Mouse (Mus musculus) right cerebral cortex, postnatal 14 days (tissue): ENCODE results near the gene Gpx1.
"Not testable (repeated sequence)": the region's sequence is repeated elsewhere in the genome, so short reads cannot be mapped to it uniquely, and the experiment has no call there.

ENCODE experiments used
- DNase-seq: peaks from one replicate; pipeline ENCODE4 v3.0.0; 2022

Gpx1 gene

DNA sequence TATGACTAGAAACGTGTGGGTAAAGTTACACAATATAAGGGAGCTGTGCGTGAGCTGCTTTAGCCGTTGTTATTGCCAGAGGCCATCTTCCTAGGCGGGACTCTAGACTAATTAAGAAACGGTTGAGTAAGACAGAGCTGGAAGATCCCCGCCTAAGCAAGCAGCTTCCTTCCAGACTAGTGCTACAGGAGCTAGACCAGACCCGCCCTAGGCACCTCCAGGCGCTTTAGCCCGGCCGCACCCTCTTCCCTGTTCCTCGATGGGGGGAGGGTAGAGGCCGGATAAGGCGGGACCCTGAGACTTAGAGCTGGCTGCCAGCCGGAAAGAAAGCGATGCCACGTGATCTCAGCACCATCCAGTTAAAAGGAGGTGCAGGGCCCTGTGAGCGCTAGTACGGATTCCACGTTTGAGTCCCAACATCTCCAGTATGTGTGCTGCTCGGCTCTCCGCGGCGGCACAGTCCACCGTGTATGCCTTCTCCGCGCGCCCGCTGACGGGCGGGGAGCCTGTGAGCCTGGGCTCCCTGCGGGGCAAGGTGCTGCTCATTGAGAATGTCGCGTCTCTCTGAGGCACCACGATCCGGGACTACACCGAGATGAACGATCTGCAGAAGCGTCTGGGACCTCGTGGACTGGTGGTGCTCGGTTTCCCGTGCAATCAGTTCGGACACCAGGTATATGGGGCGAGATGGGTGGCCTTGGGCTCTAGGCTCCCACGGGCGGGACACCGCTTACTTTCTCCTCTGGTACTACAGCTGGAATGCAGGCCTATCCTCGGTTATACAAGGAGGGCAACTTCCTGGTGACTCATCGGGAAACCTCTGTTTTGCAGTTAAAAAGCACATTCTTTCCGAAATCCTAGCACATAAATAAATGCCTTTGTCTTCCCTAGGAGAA, at the start of gene Gpx1:
TSS of gene Gpx1 (plus strand) at position 18 of the 896 bp plus-strand sequence.
- DNase-seq, result peak; percentile 78

DNA sequence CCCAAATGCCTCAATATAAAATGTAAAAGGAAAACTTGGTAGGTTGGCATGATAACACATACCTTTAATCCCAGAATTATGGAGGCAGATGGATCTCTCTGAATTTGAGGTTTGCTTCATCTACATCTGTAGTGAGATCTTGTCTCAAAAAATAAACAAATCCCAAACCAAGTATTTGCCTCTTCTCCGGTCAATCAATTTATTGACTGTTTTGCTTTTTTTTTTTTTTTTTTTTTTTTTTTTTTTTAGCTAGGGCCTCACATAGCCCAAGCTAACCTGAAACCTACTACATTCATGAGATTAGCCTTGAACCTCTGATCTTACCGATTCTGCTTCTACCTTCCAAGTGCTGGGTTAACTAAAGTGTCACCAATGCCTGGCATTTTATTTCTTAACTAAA, 49.4 kb upstream of the Gpx1 start:
- no peak for DNase-seq

DNA sequence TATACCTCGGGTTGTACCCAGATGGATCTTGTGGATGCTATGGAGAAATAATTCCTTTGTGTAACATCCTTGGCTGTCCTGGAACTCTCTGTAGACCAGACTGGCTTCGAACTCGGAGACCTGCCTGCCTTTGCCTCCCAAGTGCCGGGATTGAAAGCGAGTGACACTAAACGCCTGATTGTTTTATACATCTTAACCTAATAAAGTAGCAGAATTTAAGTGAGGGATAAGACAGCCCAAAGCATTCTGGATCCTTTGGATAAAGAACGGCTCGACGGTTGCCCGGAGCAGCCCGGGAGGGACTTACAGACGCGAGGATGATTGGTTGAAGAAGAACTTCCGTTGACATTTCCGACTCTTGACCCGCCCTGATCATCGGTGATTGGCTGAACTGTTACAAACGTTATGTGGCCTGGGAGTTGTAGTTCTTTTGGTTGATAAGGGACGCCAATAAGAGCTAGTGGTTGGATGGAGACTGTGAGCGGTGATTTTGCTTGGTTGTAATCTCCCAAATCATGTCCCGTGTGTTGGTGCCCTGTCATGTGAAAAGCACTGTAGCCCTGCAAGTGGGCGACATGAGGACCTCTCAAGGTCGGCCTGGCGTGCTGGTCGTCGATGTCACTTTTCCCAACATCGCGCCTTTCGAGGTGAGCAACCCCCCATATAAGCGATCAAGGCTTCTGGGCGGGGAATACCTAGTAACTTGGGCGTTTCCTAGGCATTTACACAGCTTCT, 48.5 kb upstream of the Gpx1 start, which contains the start of gene Nicn1:
TSS of gene Nicn1 (plus strand) at position 414 of the 735 bp plus-strand sequence.
- DNase-seq, result peak; percentile 86

DNA sequence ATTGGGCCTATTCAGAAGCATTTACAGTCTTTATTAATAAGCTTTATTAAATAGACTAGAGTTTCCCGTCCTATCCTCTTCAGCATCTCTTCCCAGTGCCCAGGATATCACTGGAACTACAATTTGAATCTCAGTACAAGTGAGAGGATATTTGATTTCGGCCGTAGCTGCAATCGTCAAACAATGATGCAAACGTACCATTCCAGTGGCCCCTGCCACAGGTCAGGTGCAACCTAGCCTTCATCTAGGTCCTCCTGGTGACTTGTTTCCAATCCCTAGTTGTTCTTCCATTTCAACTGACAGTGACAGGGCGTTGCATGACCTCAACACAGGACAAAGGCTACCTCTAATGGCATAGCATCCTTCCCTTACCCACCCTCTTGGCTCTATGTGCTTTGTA, 47.9 kb upstream of the Gpx1 start:
- no peak for DNase-seq

DNA sequence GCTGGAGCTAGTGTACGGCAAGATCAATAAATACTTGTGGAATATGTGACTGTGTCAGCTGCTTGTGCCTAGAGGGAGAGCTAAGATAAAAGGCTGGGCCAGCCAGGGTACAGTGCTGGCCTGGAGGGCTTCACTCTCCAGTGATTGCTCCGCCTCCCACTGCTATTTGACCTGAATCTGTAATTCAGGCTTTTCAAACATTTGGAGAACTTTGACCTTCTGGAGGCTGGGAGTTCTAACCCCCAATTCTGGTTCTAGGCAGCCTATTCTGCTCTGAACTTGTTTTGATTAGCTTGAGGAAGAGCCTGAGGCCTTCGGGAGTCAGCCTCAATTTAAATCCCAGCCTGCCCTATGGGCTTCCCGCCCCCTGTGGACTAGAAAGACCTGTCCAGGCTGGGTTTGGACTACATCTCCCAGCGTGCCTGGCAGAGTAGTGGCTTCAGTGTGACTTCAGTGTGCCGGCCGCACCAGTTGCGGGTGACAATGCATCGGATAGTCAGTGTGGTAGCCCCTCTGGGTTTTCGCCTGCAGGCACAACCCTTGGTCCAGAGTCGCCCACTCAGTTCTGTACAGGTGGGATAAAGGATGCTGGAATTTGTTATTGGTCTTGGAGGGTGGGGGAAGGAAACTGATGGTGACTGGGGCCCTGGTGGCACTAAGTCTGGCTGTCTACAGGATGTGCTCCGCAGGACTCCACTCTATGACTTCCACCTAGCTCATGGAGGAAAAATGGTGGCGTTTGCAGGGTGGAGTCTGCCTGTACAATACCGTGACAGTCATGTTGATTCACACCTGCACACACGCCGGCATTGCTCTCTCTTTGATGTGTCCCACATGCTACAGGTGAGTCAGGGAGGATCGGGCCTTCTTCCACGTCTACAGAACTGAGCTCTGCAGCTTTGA, 42.0 kb upstream of the Gpx1 start, which contains the start of gene Amt:
TSS of gene Amt (plus strand) at position 401 of the 903 bp plus-strand sequence.
- peak; percentile 23 for DNase-seq

DNA sequence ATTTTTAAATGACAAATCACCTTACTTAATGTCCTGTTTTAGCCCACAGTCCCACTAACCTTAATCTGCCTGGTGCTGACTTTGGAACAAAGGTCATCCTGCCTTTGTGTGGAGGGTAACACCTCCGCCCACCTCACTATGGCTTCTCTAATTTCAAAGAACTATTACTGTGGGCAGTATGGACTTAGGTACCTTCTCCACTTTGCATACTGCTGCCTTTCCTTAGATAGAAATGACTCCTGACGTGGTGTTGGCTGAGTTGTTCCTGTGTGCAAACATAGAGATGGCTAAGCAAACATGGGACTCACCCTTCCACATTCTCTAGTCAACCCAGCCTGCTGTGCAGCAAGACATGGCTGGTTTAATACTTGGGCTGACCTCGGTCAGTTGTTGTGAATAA, 36.9 kb upstream of the Gpx1 start:
- DNase-seq, result no peak

DNA sequence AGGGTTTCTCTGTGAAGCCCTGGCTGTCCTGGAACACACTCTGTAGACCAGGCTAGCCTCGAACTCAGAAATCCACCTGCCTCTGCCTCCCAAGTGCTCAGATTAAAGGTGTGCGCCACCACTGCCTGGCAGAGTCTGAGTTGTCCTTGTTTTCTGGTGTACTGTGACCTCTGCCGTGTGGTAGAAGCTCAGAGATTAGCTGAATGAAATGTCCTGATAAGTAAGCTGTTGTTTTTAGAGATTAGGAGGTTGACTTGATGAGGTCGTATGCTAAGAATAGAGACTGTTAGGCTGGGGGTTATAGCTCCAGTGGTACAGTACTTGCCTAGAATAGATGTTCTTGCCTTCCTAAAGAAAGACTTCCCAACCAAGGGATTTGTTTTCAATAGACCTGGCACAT, 34.0 kb upstream of the Gpx1 start:
- DNase-seq, result no peak

DNA sequence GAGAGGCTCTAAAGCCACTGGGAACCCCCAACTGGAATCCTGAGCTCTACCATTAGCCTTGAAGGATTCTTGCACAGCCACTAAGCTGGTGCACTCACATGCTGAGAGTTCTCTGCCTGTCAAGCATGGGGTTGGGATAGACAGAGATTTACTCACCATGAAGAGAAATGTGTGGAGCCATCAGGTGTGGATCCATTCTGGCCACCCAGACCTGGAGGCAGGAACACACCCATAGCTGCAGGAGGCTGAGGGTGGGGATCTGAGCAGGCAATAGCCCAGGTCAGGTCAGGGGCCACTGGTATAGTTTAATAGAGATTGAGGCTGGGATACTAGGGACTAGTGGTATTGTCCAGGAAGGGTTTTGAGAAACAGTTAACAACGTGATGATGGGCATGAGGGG, 33.5 kb upstream of the Gpx1 start:
- no peak for DNase-seq

DNA sequence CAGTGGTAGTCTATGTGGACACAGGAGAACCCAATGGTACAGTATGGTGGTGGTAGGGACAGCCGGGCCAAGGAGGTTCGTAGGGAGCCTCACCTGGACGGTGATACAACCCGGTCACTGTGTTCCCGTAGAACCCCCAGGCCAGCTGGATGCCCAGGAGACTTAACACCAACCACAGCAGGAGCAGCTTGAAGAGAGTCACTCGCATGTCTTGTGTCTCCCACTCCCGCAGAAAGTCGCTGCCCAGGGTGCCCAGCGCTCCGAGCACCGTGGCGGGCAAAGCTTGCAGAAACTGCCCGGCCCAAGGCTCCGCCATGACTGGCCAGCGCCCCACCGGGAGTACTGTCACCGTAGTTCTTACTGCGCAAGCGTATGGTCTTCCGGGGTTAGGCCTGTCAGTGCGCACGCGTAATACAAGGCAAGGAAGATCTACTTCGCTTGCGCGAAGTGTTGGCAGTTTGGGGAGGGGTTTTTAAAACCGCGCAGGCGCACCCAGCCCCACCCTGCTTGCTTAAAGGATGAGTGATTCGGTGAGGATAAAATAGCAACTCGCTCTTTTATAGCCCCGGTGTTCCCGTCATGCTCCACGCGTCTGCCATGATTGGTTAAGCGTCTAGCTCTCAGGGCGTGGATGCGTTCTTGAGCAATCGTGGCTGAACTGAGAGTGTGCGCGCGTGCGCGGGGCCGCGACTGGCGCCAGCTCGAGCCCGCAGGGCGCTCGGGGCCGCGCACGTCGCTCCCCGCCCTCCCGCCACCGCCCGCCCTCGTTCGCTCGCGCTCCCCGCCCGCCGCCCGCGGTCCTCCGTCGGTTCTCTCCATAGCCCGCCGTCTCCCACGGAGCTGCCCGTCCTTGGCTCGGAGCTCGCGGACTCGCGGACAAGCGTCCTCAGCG, 32.8 kb upstream of the Gpx1 start, which contains the start of the genes Rhoa and Tcta:
TSS of gene Rhoa (plus strand) at position 501 of the 892 bp plus-strand sequence.
TSS of gene Tcta (minus strand) at position 532 of the 892 bp plus-strand sequence.
- peak; percentile 96 for DNase-seq

DNA sequence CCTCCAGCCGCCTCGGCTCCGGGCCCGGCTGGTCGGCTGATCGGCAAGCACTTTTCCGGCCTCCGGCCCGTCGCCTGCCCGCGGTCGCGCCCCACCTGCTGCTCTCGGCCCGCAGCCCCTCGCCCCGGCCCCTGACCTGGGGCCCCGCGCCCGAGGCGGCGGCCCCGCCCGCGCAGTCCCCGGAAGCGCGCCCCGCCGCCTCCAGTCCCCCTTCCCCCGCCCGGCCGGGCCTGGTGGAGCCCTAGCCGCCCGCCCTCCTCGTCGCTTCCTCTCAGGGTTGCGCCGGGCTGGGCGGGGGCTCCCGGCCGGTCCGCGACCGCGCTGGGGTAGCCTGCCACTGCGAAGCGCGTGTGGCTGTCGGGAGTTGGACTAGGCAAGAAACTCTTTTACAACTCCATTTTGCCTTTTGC, 32.1 kb upstream of the Gpx1 start:
- DNase-seq, result peak; percentile 66

DNA sequence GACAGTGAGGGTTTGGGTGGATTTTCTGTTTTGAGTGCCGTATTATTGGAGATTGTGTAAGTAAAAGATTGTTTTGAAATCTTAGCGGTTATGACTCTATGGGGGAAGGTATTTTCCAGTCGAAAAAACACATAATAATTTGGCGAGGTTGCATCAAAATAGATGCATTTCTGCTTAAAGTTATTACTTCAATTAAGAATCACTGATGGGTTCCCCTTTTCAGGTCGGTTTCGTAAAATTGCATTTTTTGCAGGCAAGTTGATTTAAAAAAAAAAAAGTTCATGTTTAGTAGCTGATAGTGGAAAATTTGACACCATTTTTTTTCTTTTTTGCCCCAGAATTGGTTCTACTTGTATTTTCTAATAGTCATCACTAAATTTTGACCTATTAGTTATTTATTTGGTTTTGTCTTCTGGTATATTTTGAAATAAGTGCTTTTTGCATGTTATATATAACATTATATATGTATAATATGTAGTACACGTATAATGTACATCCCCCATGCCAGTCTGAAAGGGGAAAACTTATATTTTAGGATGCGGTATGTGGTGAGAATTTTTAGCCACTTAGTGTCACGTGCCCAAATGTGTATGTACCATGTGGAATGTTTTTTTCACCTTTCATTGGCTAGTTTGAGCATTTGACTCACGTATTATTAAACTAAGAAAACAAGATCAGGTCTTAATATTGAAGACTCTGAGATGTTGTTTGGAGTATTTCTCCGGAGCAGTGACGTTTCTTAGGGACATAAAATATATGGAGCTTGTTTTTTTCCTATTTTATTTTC, 31.5 kb upstream of the Gpx1 start:
- no peak for DNase-seq

DNA sequence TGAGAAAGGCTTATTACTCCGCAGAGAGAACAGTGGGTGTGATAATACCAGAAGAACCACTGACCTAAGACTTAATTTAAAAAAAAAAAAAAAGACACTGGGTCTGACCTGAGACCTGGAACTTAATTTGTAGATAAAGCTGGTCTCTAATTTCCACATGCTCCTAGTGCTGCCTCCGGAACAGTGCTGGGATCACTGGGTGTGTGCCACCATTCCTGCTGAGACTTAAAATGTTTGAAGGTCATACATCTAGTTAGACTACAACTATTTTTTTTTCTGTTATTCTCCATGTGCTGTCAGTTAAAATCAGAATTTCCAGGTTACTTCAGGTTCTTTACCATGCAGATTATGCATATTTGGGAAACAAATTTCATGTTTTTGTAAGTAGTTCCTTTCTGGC, 30.6 kb upstream of the Gpx1 start:
- no peak for DNase-seq

DNA sequence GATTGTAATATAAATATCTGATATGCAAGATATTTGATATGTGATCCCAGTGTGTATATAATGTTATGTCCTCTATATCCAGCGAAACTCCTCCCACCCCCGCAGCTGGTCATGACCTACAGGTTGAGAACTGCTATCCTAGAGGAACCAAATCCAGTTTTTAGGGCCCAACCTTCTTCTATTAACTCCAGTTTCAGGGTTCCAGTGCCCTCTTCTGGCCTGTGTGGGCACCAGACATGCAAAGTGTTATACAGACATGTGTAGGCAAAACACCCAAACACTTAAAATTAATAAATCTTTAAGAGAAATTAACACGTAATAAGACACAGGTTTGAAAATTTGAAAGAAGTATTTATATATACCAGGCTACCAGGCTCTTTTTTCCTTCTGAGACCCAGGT, 21.1 kb upstream of the Gpx1 start:
- DNase-seq, result no peak

DNA sequence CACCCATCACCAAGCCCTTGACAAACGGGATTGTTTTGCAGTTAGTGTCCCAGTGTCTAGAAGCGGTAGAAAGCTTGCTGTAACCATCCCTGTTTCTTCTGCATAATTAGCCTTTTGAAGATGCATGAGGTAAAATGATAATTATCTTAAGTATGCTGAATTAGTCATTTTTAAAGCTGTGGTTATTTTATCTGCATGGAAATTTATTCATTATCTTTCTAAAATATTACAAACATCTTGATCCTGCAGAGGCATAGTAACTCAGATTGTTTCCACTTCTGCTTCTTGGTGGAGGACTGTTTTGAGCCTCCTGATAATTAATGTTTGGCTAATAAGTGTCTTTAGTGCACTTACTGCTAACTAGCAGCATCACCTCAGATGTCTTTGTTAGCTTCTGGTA, 20.2 kb upstream of the Gpx1 start:
- DNase-seq, result no peak

DNA sequence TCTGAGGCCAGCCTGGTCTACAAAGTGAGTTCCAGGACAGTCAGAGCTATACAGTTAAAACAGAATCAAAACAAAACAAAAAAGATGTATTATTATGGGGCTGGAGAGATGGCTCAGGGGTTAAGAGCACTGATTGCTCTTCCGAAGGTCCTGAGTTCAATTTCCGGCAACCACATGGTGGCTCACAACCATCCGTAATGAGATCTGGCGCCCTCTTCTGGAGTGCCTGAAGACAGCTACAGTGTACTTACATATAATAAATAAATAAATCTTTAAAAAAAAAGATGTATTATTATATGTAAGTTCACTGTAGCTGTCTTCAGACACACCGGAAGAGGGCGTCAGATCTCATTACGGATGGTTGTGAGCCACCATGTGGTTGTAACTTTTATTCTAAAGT, 16.6 kb upstream of the Gpx1 start:
- not testable (repeated sequence) for DNase-seq

DNA sequence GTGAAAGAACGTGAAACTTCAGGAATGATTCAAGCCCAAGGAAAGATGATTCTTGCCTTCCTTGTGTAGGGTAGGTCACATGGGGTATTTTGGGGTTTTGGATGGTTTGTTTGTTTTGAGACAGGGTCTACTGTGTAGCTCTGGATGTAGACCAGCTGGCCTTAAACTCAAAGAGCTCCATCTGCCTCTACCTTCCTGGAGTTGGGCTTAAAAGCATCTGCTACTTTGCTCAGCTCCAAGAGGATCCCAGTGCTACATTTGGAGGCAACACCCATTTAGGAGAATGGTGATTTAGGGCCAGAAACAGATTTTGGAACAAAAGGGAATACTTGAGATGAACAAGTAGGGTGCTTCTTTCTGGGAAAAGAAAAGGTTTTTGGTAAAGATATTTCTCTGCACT, 13.9 kb upstream of the Gpx1 start:
- DNase-seq, result no peak

DNA sequence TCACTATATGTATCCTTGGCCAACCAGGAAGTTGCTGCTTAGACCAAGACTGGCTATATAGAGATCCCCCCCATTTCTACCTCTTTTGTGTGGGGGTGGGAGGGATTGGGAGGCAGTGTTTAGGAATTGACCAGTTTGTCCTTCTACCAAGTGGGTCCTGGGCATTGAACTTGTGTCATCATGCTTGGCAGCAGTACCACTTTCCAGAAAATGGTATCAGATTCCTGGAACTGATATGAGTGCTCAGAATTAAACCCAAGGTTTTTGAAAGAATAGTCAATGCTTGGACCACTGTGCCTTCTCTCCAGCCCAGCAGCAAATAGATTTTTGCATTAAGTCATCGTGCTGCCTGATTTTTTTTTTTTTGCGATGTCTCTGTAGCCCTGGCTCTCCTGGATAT, 12.9 kb upstream of the Gpx1 start:
- DNase-seq, result no peak

DNA sequence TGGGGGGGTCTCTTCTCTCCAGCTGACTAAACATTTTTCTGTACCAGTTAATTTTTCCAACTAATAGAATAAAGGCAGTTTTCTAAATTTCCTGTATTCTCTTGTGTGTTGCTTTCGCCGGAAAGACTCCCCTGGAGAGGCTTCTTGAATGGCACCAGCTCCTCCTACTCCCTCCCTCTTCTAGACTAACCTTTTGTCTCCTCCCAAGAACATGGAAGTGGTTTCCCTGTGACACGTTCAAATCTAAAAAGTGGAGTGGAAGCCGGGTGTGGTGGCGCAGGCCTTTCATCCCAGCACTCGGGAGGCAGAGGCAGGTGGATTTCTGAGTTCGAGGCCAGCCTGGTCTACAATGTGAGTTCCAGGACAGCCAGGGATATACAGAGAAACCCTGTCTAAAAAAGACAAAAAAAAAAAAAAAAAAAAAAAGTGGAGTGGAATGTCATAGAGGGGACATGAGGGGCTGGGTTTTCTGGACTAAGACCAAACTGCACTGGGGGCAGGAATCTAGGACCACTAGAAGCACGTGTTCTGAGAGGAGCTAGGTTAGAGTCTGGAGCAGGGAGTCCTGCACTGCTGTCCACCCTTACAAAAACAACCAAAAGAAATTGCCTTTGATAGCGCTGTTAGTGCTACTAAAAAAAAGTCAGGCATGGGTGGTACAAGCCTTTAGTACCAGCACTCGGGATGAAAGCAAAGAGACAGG, 704 bp upstream of the Gpx1 start:
- DNase-seq, result no peak

DNA sequence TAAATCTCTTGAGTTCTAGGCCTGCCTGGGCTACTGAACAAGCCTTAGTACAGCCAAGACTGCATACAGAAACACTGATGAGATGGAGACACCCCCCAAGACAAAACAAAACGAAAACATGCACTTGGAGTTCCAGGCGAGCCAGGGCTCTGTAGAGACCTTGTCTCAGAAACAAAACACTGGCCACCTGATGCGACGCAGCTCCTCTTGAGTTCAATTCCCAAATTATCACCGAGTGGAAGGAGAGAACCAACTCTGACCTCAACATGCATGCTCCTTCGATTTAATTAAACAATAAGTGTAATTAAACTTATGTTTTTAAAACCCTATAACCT, 185 bp upstream of the Gpx1 start:
- no peak for DNase-seq

DNA sequence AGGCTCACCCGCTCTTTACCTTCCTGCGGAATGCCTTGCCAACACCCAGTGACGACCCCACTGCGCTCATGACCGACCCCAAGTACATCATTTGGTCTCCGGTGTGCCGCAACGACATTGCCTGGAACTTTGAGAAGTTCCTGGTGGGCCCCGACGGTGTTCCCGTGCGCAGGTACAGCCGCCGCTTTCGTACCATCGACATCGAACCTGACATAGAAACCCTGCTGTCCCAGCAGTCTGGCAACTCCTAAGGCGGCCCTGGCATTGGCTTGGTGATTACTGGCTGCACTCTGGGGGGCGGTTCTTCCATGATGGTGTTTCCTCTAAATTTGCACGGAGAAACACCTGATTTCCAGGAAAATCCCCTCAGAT, 1.2 kb downstream of the Gpx1 start:
- DNase-seq, result no peak
